Mouse (Mus musculus): ENCODE data around the gene Pin4. TPM values are rescaled to one million over a fixed set of nuclear protein-coding genes. Genes with fewer than 3 reads are reported as not detected.
A peak's percentile ranks its signal among the peaks of the same experiment; 100 is the strongest.
"Not testable (repeated sequence)": the region's sequence is repeated elsewhere in the genome, so short reads cannot be mapped to it uniquely, and the experiment has no call there.

Gene Pin4
- total RNA-seq (2014; fragmentation: Nextera tagmentation): 65.5 and 77.0 TPM in 2 replicates
- 83.2 and 99.1 TPM in 2 replicates for total RNA-seq (2017)

DNA sequence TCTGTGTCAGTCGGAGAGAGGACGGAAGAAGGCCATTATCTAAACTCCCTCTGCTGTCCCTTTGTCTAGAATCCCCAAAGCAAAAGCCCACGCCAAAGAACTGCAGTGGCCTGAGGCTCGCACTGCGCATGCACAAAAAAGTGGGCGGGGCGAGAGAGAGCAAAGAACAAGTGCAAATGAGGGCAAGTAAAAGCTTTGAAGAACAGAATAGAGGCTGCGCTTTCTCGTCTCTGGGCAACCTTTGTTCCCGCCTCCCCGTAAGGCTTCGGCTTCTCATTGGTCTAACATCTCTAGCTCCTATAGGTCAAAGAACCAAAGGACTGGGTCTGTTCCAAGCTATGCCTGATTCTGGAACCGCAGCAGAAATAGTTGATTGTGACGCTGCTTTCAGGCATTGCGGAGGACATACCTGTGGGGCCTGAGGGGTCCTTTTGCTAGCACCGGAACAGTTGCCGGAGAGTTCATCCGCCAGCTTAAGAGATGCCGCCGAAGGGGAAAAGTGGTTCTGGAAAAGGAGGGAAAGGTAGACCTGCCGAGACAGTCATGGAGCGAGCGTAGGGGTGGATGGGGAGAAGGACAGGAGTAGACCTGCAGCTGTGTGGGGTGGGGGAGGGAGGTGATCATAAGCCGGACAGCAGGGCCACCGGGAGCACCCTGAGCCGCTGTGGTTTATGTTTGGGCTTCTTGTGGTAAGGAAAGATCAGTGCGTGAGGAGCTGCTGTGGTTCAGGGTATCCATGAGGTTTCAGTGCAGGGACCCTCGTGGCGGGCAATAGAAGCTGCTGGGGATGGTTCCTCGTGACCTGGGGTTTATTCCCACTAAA is at the start of gene Pin4:
Pin4 (plus strand) TSS at position 406 of the 823 bp plus-strand sequence.
- ATAC-seq (replicated peaks; ENCODE audit: poor library complexity, severe bottlenecking): peak; percentile 98

DNA sequence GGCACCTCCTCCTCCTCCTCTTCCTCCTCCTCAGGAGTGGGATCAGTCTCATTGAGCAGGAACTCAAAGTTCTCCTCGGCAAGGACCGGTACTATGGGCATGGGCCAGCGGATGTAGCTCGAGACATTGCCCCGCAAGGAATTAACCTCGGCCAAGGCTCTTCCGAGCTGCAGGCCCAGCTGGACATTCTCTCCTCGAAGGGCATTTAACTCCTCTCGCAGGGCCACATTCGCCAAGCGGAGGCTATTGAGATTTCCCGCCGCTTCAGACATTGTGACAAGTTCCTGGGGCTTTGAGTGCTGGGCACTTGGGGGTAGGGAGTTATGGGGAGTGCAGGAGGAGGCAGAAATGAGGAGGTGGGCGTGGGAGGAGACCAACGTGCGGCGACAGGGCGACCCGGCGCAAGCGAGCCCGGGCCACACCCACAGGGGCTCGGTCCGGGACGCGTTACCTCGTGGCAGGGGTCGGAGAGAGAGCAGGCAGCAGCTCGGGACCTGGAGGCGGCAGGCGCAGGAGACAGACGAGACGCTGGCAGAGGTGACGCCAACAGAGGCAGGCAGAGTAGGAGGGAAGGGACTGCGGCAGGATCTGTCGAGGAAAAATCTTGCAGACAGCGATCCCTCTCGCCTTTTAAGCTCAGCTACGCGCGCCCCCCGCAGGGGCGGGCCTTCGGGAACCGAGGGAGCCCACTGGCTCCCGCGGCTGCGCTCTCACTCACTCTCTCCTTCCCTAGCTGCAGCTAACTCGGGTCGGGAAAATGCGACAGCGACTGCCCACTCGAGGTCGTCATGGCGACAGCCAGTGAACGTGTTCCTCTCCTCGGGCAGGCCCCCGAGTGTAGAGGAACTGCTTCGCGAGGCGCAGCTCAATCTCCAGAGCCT is 48.4 kb upstream of the Pin4 start, which contains the start of gene Rtl5:
Rtl5 (minus strand) TSS at position 714 of the 881 bp plus-strand sequence.
- peak; percentile 85 for ATAC-seq (replicated peaks; ENCODE audit: poor library complexity, severe bottlenecking)

DNA sequence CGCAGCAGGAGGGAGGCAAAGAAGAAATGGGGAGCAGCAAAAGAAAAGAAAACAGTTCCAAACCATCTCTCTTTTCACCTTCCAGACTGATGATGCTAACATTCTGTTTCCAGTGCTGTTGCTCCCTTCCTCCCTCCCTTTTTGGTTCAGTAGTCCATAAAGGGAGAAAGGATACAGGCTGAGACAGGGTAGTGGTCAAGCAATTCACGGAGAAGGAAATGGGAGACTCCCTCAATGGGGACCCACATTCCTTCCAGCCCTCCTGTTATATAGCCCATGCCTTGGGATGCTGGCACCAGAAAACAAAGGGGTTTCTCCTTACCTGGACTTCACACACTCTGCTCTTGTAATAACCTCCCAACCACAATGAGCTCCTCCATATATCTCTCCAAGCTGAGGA is 47.7 kb upstream of the Pin4 start:
- ATAC-seq (replicated peaks; ENCODE audit: poor library complexity, severe bottlenecking): no peak

- ATAC-seq (replicated peaks; ENCODE audit: poor library complexity, severe bottlenecking): no peak
These were observed 45.5 kb upstream of the Pin4 start for GRCm38 (mm10) chrX:102073605-102074325.

- peak; percentile 10; the same call in 1 of the 2 replicates for ATAC-seq (replicated peaks; ENCODE audit: poor library complexity, severe bottlenecking)
These were observed 44.8 kb upstream of the Pin4 start for GRCm38 (mm10) chrX:102074435-102074834.

- no peak for ATAC-seq (replicated peaks; ENCODE audit: poor library complexity, severe bottlenecking)
These were observed 44.1 kb upstream of the Pin4 start for GRCm38 (mm10) chrX:102075158-102075557.

- no peak for ATAC-seq (replicated peaks; ENCODE audit: poor library complexity, severe bottlenecking)
These were observed 42.1 kb upstream of the Pin4 start for GRCm38 (mm10) chrX:102076886-102077765.

- no peak for ATAC-seq (replicated peaks; ENCODE audit: poor library complexity, severe bottlenecking)
These were observed 38.2 kb upstream of the Pin4 start for GRCm38 (mm10) chrX:102081076-102081475.

DNA sequence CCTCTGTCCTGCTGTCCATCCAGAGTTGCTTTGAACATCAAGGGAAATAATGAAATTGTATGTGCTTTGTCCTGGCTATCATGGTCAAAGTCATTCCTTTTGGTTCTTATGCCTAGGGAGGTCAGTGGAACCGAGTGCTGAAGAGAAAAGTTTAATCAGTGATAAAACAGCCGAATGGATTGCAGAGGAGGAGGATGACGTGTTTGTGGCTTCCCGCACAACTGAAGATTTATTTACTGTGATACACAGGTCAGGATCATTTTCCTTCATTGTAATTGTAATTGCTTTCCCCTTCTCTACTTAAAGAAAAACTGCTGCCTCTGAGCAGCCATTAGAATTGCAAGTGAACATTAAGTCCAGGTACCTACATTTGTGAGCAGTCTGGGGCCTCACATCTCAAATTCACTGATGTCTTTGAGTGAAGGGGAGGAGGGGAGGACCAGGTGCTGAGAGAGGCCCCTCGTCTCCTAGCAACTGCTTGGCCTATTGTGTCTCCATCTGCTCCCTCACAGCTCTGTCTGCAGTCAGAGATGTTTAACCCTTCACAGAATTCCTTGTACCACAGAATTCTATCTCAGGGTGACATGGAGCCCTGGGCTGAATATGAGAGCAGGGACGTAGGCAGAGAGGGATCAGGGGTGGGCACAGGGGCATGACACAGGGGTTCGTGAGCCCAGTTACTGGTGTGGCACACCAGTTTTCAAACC is 37.5 kb upstream of the Pin4 start:
- ATAC-seq (replicated peaks; ENCODE audit: poor library complexity, severe bottlenecking): no peak

- no peak for ATAC-seq (replicated peaks; ENCODE audit: poor library complexity, severe bottlenecking)
These were observed 36.9 kb upstream of the Pin4 start for GRCm38 (mm10) chrX:102082340-102082739.

GRCm38 (mm10) chrX:102085798-102086443 is 33.3 kb upstream of the Pin4 start:
- no peak for ATAC-seq (replicated peaks; ENCODE audit: poor library complexity, severe bottlenecking)

DNA sequence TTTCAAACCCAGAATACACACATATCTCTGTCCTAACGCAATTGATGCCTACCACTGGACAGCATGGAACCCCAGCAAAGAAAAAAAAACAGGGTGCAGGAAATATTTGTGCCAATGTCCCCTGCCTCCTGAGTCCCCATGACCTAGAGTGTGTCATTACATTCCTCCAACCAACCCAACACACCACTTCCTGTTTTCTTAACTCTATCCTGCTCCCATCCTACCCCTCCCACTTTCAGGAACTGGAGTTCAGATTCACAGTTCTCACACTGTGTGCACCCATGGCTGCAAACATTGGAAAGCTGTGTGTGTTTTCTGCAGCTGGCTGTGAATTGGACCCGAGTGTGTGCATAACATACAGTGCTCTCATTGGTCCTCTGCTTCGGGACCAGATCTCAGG is 28.6 kb upstream of the Pin4 start:
- peak; percentile 74 for ATAC-seq (replicated peaks; ENCODE audit: poor library complexity, severe bottlenecking)

GRCm38 (mm10) chrX:102094381-102094904 is 24.8 kb upstream of the Pin4 start:
- ATAC-seq (replicated peaks; ENCODE audit: poor library complexity, severe bottlenecking): peak; percentile 98

GRCm38 (mm10) chrX:102101886-102102285 is 17.4 kb upstream of the Pin4 start:
- ATAC-seq (replicated peaks; ENCODE audit: poor library complexity, severe bottlenecking): peak; percentile 52

DNA sequence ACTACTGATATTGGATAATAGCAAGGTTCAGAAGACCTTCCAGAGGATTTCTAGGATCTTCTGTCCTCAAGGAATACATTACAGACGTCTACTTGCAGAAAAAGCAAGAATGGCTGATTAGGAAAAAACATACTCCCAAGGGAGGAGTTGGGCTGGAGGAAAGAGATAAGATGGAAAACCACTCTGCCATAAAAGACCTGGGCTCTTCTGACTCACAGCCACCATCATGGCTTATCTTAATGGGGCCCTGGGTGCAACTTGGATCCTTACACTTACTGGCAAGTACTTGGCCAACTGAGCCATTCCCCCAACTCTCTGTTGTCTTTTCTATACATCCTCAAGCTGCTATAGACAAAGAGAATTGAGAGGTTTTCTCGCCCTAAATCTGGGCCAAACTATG is 15.4 kb upstream of the Pin4 start:
- not testable (repeated sequence) for ATAC-seq (replicated peaks; ENCODE audit: poor library complexity, severe bottlenecking)

- ATAC-seq (replicated peaks; ENCODE audit: poor library complexity, severe bottlenecking): not testable (repeated sequence)
These were observed 9.9 kb upstream of the Pin4 start for GRCm38 (mm10) chrX:102109349-102109748.

DNA sequence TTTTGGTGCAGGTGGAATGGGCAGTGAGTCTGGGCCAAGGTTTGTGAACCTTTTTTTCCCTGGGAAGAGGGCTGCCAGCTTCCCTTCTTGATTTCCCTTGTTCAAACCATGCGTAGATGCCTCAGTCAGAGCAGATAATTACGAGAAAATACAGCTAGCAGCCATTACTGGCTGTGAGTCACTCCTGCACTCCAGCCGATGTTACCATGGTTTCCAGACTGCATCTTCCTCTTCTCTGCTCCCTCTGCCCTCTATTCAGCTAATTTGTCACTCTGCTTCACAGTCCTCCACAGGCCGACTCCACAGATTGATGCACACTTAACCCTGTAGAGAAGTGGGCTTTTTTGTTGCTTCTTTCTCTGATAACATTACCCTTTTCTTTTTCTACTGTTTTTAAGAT is 3.6 kb upstream of the Pin4 start:
- ATAC-seq (replicated peaks; ENCODE audit: poor library complexity, severe bottlenecking): no peak

DNA sequence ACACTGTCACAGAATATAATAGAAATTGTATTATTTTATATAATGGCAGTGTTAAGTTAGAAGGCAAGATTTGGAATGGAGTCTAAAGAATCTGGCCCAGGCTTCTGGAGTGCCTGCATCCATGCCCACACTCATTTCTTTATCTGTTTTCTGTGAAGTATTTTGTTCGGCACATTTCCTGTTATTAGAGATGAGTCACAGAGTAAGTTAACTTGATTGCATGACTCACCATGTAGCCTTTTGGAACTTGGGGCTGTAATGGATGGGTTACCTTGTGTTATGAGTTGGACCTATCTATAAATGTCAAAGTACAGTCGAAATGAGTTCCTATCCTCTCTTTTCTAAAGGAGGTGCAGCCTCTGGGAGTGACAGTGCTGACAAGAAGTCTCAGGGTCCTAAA is 2.1 kb downstream of the Pin4 start:
- ATAC-seq (replicated peaks; ENCODE audit: poor library complexity, severe bottlenecking): no peak

Data from granulocyte monocyte progenitor cell, adult 5-6 weeks (primary cell).